Mouse (Mus musculus) CH12F3 (cell line): ENCODE data around the gene Milr1.
"Not testable (repeated sequence)": the region's sequence is repeated elsewhere in the genome, so short reads cannot be mapped to it uniquely, and the experiment has no call there.

Experiments used
- in situ Hi-C: fragments of 300-500 bp; cut with MboI; formaldehyde crosslinking; loops from 2 replicates; pipeline ENCODE4 v1.14.3; 2020; ENCODE audit warnings: low sequenced_read_pairs

Gene Milr1

DNA sequence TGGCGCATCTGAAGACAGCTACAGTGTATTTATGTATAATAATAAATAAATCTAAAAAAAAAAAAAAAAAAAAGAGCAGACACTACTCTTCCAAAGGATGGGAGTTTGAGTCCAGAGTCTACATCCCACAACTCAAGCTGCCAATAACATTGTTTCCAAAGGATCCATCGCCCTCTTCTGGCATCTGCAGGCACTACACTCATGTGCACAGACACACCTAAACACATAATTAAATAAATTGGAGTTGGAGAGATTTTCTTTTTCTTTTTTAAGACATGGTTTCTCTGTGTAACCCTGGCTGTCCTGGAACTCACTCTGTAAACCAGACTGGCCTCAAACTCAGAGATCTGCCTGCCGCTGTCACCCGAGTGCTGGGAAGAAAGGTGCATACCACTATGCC lies 16.5 kb downstream of the Milr1 start:
- in situ Hi-C loops = loop anchor here (25.0 kb wide), 1 partner anchor 255 kb away; no protein-coding TSS in a partner anchor

DNA sequence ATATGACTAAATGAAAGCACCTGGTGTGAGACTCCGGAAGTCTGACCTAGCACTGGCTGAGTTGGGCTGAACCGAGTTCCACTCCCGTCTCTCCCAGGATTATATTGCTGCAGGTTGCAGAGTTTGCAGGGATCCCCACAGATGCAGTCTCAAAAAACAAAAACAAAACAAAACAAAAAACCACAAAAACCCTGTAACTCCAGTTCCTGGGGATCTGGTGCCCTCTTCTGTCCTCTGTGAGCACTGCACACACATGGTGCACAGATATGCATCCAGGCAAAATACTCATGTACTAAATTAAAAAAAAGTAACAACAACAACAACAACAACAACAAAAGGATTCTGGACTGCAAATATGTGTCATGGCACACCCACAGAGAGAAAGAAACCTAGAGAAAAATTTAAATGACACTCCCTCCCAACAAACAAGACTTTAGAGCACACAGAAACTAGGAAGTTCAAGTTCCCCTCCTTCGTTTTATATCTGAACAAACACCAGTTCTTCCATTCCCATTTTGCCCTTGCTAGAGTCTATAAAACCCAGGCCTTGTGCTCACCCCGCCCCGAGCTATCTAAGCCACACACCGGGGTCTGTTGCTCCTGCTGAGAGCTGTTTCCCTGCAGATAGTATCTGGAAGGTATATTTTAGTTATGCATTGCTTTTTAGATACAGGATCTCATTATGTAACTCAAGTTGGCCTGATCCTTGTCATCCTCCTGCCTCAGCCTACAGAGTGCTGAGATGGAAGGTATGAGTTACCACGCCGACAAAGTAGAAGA lies 19.4 kb downstream of the Milr1 start:
- in situ Hi-C loops = loop anchor here (25.0 kb wide), 1 partner anchor 258 kb away; no protein-coding TSS in a partner anchor

DNA sequence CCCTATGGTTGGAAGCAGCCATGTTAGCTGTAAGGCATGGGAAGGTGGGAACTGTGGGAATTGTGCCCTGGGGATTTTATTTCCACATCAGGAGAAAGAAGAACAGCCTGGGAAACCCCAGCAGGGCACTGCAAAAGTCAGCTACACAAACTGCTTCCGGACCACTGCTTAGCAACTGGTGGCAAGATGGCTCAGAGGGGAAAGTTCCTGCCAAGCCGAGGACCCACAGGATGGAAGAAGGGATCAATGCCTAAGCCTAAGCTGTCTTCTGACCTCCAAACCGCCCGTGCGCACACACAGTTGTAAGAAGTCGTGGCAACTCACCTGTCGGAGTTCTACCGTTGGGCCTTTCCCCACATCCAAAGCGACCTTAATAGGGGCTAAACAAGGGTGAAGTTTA lies 22.0 kb downstream of the Milr1 start:
- in situ Hi-C loops = loop anchor here (25.0 kb wide), 1 partner anchor 261 kb away; no protein-coding TSS in a partner anchor

DNA sequence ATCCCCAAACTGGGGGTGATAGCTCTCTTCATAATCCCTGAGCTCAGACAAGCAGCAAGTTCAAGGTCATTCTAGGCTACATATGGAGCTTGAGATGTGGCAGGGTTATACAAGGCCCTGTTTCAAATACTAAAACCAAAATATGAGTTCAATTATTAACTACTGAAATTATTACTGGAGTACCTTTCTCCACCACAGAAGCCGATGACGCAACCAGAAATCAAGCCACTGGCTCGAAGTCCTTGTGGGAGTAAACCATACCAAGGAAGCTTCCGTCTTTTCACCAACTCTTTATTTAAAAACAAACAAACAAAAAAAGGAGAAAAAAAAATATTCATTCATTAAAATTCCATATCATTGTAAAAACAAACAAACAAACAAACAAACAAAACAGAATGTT lies 25.9 kb downstream of the Milr1 start:
- in situ Hi-C loops = no loop called here

DNA sequence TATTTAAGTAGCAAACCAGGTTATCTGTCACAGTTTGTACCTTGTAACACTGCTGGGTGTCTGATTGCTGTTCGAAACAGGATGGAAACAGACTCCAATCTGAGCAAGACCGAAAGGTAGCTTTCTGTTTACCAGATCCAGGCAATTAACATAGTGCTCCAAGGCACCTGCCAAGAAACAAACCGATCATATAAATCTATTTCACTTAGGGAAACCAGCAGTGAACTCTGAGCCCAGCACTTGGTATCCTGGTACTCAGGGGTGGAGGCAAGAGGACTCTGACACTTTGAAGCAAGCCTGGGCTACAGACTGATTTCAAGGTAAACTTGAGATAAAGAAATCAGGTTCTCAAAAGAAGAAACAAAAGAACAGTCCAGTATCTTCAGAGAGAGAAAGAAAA lies 26.4 kb downstream of the Milr1 start:
- in situ Hi-C loops = no loop called here

DNA sequence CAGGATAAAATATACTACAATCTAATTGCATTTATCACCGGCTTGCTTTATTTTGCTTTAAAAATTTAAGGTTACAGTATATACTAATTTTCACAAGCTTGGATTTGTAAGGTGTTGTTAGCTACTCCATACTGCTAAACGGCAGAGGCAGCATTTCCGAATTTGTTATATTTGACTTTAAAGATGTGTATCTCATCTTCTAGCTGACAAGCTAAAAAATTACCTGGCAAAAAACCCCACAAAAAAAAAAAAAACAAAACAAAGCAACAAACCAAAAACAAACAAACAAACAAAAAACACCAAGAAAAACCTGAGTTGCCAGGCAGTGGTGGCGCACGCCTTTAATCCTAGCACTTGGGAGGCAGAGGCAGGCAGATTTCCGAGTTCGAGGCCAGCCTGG lies 27.1 kb downstream of the Milr1 start:
- in situ Hi-C loops = no loop called here

DNA sequence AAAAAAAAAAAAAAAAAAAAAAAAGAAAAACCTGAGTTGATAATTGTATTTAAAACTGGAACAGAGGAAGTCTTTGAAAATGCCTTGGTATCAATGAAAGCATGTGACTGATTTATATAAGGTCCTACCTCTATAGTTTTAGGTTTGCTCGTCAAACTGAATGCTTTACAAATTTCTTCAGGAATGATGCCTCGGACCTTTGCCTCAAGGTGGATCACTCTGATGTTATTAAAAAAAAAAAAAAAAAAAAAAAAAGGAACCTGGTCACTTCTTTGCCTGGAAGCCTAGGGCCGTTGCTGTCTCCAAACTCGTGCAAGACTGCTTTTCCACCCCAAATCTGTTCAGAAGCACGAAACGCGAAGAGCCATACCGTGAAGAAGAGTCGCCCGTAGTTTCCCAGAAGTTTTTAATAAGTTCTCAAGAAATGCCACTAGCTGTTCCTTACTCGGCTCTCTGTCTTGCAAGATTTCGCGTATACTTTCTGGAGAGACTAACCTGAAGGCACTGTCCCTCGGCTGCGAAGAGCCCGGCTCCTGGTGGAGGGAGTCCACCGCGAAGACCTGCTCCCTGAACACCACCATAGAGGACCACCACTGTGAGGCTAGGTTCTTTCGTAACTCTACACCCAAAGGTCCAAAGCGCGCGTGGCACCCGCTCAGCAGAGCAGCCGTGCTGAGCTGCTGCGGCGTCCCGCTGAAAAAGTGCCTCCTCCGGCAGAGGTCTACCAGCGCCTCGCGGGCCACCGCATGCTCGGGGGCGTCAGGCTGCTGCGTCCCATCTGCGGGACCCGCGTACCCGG lies 27.8 kb downstream of the Milr1 start:
- in situ Hi-C loops = no loop called here

DNA sequence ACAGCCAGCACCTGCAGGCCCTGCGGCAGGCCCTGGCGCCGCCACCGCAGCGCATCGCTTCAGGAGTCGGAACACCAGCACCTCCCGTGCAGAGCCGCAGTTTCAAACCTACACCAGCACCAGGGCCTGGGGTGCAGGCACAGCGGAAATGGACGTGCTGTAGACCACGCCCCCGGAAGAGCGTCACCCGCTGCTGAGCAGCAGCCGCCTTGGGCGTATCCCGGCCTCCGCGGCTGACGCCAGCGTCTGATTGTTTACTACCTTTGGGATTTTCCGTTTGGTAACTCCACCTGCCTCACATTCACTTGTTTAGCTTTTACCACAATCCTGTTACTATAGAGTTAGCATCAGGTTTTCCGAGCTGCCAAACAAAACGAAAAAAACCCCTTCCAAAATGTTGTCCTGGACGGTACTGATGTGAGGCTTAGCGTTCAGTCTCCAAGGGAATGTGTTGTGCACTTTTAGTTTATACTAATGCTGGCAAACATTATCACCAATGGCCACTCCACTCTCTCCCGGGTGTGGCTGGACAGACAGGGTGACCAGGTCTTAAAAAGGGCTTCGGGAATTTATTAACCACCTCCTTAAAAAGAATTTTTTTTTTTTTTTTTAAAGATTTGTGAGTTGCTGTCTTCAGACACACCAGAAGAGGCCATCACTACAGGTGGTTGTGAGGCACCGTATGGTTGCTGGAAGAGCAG lies 28.5 kb downstream of the Milr1 start, which contains the start of gene Polg2:
Gene Polg2 (minus strand): TSS at position 150 of the 701 bp plus-strand sequence.
- in situ Hi-C loops = no loop called here

DNA sequence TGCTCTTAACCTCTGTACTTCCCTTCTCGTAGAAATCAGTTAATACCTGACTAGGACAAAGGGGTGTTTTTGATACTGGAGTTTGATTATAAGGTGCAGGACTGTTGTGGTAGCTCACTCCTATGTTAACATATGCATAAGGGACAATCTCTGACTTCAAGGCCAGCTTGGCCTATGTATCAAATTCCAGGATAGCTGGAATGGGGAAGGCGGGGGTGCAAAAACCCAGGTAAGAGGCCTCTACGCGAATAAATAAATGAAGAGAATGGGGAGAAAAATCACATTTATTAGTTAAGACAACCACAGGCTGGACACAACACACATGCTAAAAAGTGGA lies 29.0 kb downstream of the Milr1 start:
- in situ Hi-C loops = no loop called here

DNA sequence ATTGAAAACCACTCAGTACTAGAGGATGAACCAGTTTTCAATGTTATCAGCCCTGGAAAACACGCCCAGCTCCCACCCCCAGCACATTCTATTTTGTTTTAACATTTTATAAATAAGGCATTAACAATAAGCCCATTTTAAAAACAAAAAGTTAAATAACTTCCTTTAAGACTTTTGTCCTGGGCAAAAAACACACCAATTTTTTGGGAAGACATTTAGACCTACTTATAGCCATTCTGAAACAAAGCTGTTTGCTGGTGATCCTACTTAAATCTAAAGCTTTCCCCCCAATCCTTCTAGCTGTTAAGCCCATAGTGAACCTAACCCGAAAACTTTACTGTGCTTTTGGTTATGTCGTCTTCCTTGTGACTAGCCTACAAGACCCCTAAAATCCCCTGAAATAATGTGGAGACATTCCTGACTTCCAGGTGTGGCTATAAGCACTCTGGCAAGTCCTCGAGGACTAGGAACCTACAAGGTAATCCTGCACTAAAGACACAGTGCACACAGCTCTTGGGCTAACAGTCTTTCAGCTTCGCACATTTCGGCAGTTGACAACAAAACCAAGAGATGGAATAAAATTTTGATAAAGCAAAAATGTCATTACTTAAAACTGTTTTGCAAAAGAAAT lies 29.7 kb downstream of the Milr1 start:
- in situ Hi-C loops = no loop called here

DNA sequence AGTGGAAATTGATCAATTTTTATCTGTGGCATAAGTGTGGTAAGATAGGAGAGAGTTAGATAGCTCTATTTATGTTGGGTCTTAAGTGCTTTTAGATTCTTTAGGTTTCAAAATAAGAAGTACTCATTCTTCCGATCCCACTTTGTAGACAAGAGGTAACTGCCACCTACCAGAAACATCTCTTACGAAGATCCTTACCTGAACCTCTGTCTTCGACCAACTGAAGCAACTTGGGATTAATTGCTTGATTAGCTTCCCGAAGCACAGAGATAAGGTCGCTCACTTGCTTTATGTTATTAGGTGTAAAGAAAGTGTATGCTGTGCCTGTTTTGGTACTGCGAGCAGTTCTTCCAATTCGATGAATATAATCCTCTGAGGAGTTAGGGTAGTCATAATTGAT lies 31.2 kb downstream of the Milr1 start:
- in situ Hi-C loops = not testable (repeated sequence)

DNA sequence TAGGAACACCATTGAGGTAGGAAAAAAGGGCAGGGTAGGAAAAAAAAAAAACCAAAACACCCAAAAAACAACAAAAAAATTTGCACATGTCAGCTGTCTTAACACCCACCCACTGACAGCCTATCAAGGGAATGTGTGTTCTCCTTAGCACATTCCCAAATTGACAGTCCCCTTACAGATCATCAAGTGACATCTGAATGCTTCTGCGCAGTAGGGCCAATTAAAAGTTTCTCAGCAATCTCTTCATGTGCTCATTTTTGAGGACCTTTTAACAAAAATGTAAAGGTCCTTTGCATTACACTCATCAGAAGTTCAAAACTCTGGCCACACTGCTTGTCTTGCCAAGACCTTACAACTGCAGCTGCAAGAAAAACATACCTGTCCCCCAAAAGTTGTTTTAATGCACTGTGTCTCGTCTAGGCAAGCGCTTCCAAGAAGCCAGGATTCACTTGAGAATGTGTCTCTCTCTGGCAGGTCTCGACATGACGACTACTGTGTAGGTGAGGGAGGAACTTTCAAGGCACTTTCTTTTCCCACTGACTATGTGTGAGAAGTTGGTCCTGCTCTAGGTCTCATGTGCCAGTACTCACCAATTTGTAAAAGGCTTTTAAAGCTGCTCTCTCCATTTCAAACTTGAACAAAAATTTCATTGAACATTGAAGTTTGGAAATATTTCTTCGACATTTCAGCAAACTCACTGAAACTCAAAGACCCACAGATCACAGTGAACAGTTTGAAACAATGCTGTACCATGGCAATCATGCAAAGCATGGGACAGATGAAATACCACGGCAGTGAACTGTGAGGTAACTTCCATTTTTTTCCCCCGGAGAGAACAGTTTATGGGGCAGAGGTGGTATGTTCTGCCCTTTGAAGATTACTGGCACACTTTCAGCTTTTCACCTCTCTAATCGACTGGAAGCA lies 32.1 kb downstream of the Milr1 start:
- in situ Hi-C loops = no loop called here

DNA sequence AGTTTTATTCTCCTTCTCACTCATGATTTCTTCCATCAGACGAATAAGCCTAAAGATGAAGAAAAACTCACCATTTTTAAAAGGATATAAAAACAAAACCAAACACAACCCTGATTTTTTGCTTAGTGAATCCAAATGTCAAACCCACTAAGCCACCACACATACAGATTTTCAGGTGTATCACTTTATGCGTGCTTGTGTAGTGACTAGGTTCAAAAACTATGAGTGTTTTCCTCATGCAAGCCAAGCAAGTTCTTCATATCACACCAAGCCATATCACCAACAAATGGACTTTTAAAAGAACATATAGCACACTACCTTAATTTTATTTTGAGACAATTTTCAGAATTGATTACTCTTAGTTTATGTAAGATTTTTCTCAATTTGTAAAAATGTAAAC lies 33.5 kb downstream of the Milr1 start:
- in situ Hi-C loops = no loop called here

DNA sequence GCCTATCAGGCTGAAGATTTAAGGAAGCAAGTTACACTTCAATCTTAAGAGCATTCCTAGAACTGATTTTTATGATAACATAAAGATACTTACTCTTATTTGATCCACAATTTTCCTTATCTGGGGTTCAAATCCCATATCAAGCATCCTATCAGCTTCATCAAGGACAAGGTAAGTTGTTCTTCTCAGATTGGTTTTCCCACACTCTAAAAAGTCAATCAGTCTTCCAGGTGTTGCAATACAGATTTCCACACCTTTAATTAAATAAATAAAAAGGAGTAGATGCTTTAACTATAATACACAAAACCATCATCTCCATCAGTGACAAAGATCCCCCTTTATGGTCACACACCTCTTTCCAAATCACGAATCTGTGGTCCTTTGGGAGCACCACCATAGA lies 34.0 kb downstream of the Milr1 start:
- in situ Hi-C loops = no loop called here

DNA sequence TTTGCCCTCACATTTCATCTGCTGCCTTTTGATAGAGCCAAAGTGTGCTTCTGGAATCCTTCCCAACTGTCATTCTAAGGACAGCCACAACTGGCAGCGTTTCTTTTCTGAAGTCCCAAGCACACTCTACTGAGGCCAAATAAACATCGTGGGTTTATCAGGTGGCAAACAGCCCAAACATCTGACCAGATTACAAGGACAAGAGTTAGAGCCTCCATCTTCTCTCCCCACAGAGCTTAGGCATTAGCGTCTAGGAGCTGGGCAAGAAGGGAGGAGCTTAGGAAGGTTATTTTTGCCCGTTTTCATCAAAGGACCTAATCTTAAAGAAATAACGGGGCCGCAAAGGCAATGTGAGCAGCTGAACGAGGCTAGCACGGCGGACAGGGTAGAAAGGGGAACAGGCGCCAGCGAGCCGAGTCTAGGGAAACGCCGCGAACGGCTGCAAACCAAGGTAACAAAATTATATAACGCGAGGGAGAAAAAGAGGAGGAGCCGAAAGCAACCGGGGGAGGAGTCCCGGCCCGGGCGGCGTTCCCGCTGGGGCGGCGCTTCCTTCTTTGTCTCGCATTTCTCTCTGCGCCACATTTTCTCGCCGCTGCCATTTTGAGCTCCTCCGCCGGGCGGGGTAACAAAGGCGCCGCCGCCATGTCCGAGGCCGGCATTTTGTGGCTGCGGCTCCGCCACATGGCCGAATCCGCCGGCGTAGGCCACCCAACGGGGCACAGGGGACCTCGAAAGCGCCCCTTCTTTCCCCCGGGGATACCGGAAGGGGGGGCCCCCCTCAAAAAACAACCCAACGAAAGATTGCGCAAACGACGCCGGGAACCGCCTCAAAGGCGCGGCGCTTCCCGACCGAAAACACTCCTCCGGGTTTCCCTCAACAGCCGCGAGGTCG lies 36.4 kb downstream of the Milr1 start:
- in situ Hi-C loops = no loop called here

DNA sequence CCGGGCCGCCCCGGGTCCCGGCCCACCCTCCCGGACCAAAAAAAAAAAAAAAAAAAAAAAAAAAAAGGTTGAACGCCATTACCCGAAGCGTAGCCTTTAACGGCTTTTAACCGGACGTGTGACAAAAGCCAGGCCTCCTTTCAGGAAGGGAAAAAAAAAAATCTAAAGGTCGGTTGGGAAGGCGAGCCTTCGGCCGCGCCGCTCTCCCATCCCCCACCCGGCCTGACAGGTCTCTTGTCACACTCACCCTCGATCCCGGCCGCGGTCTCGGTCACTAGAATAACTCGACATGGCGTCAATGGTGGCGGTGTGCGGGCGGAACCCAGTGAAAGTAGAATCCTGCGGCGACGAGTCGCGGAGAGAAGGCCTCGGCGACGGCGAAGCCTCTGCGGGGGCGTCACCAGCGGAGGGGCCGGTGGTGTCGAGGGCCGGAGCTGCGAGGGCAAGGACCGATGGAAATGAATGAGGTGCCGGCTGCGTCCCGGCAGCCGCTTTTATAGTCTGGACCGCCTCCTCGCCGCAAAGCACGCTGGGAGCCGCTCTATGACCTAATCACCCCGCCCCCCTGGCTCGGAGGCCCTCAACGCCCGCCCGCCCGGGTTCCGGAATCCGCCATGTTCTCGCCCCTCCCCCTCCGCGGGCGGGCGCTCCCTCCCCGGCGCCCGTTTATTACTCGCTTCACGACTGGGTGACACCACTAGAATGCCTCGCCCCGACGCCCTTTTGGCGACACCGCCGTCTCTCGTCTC lies 37.2 kb downstream of the Milr1 start:
- in situ Hi-C loops = no loop called here

DNA sequence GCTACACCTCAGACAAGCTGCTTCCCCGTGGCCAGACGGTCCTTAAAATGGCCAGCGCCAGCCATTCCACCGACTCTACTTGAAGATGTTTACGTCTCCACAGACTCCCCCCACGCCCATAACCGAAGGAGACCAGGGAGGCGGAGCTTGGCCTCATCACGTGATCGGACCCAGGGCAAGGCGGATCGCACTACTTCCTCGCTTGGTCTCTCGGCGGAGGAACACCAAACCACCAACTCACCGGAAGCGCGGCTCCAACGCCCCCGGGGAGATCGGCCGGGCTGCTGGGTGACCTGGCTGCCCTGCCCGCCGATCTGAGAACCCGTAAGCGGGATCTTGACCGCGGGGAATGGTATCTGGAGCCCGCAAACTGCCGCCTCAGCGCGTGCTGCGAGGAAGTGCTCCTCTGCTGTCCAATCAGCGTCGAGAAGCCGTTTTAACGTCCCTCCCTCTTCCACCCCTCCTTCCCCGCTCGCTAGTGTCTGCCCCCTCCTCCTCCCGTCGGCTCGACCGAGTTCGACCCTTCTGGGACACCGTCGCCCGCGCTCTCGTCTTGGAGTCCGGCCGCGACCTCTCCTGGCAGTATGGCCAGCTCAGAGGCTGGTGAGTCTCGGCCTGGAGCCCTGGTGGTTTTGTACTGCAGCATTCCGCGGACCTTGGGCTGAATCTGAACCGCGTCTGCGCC lies 37.9 kb downstream of the Milr1 start, which contains the start of the genes Ddx5 and Cep95:
Gene Ddx5 (minus strand): TSS at position 411 of the 685 bp plus-strand sequence.
Gene Cep95 (plus strand): TSS at position 478 of the 685 bp plus-strand sequence.
- in situ Hi-C loops = no loop called here

DNA sequence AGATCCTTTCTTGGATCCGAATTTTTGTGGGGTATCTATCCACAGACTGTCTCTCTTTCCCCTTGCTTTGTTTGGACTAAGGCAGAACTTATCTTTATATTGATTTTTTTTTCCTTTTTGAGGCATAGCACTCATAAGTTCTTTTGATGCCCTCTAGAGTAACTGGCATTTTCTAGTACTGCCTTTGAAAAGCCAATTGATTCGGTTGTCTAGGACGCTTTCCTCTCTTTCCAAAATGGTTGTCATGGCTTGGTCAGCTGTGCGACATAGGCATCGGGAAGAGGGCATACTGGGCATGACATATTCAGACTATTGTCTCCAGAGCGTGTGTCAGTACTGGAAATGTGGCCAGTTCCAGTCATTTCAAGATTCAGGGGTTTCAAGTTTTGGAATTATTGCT lies 38.6 kb downstream of the Milr1 start:
- in situ Hi-C loops = no loop called here
